Mouse (Mus musculus) neural tube, embryonic 14.5 days (tissue): Measurements from ENCODE around the gene 4930524J08Rik. TPM values are rescaled to one million over a fixed set of nuclear protein-coding genes. Genes with fewer than 3 reads are reported as not detected.

Experiments
- ATAC-seq: fragments of 200-750 bp; cut with Nextera tagmentation; 2 replicates; pipeline ENCODE4 v1.8.0; 2017; ENCODE audit warnings: low read depth, mild to moderate bottlenecking, moderate TSS enrichment, moderate library complexity
- H3K27ac ChIP-seq: fragments of 300-500 bp; sonication (generic); 2 replicates; pipeline ENCODE4 v1.5.1; 2014; ENCODE audit warnings: low read depth, mild to moderate bottlenecking, control low read depth, low read length, moderate library complexity, mixed read lengths
- H3K27me3 ChIP-seq: fragments of 300-500 bp; sonication (generic); 2 replicates; pipeline ENCODE4 v1.6.1; 2014; ENCODE audit warnings: low read length; ENCODE audit not compliant: control insufficient read depth, insufficient read depth
- H3K36me3 ChIP-seq: fragments of 300-500 bp; sonication (generic); 2 replicates; pipeline ENCODE4 v1.6.1; 2014; ENCODE audit warnings: low read length, mixed read lengths; ENCODE audit not compliant: control insufficient read depth, insufficient read depth
- H3K4me1 ChIP-seq: fragments of 300-500 bp; sonication (generic); 2 replicates; pipeline ENCODE4 v1.6.1; 2014; ENCODE audit warnings: low read length; ENCODE audit not compliant: control insufficient read depth, insufficient read depth
- H3K4me2 ChIP-seq: fragments of 300-500 bp; sonication (generic); 2 replicates; pipeline ENCODE4 v1.6.1; 2014; ENCODE audit warnings: mild to moderate bottlenecking, low read depth, low read length, control low read depth
- H3K4me3 ChIP-seq: fragments of 300-500 bp; sonication (generic); 2 replicates; pipeline ENCODE4 v1.5.1; 2014; ENCODE audit warnings: low read depth, low read length, control low read depth, mixed read lengths
- H3K9ac ChIP-seq: fragments of 300-500 bp; sonication (generic); replicated peaks from 2 replicates; pipeline ENCODE4 v1.6.1; 2014; ENCODE audit warnings: low read depth, mild to moderate bottlenecking, control low read depth, low read length, mixed read lengths
- H3K9me3 ChIP-seq: fragments of 300-500 bp; sonication (generic); 2 replicates; pipeline ENCODE4 v1.6.1; 2016; ENCODE audit warnings: low read length; ENCODE audit not compliant: control insufficient read depth
- WGBS: fragments of 180-500 bp; shearing (Covaris S2); extraction: QIAGEN DNeasy Blood & Tissue Kit; methylation state at CpG from one replicate; pipeline ENCODE4 v1.1.7; 2014; 5-methylcytosine and 5-hydroxymethylcytosine counted together
- polyA plus RNA-seq: library from polyadenylated mRNA; unstranded; fragments of >200 nt; fragmentation: Nextera tagmentation; extraction: Ambion mirVana; gene quantifications from 2 replicates; pipeline ENCODE4 v1.2.1, GENCODE M21; 2014

Gene 4930524J08Rik
- polyA plus RNA-seq, 1 experiment from 2014 or later: 5.3 TPM

- no peaks in the 10 kb centered on the region for H3K9me3 ChIP-seq
- no peak overlapping the region for H3K9ac ChIP-seq
- WGBS: 83% methylated on average over 3 of the region's 3 CpGs
- H3K27ac ChIP-seq: no peak overlapping the region
- no peaks in the 10 kb centered on the region for H3K36me3 ChIP-seq
- H3K4me1 ChIP-seq: no peaks in the 10 kb centered on the region
- no peaks in the 10 kb centered on the region for H3K27me3 ChIP-seq
- H3K4me2 ChIP-seq: no peak overlapping the region
- H3K4me3 ChIP-seq: no peak overlapping the region
- no peak for ATAC-seq
Observed at GRCm38 (mm10) chr5:99994166-99994565, 15.3 kb downstream of the 4930524J08Rik start.

- WGBS: 92% methylated on average over 3 of the region's 3 CpGs
- Histone ChIP-seq H3K9me3 (no peaks in the 10 kb centered on the region), H3K9ac (no peak overlapping the region), H3K27me3 (no peaks in the 10 kb centered on the region), H3K4me1 (no peaks in the 10 kb centered on the region), H3K4me2 (no peak overlapping the region), H3K36me3 (no peaks in the 10 kb centered on the region), H3K27ac (no peak overlapping the region), H3K4me3 (no peak overlapping the region)
- no peak for ATAC-seq
Observed at GRCm38 (mm10) chr5:99994680-99995079, 15.8 kb downstream of the 4930524J08Rik start.

GRCm38 (mm10) chr5:100000048-100000447 is 21.2 kb downstream of the 4930524J08Rik start:
- Histone ChIP-seq H3K9me3 (no peaks in the 10 kb centered on the region), H3K4me3 (no peak overlapping the region), H3K27me3 (no peaks in the 10 kb centered on the region), H3K4me2 (no peak overlapping the region), H3K36me3 (no peaks in the 10 kb centered on the region), H3K27ac (no peak overlapping the region), H3K9ac (no peak overlapping the region), H3K4me1 (no peaks in the 10 kb centered on the region)
- no peak for ATAC-seq
- 80% methylated on average over 7 of the region's 7 CpGs for WGBS

GRCm38 (mm10) chr5:100000500-100000899 is 21.6 kb downstream of the 4930524J08Rik start:
- Histone ChIP-seq H3K36me3 (no peaks in the 10 kb centered on the region), H3K9ac (no peak overlapping the region), H3K27ac (no peak overlapping the region), H3K27me3 (no peaks in the 10 kb centered on the region), H3K9me3 (no peaks in the 10 kb centered on the region), H3K4me3 (no peak overlapping the region), H3K4me2 (no peak overlapping the region), H3K4me1 (no peaks in the 10 kb centered on the region)
- WGBS: 52% methylated on average over 7 of the region's 8 CpGs
- no peak for ATAC-seq

- H3K9ac ChIP-seq: no peak overlapping the region
- H3K27me3 ChIP-seq: no peaks in the 10 kb centered on the region
- no peaks in the 10 kb centered on the region for H3K4me1 ChIP-seq
- no peaks in the 10 kb centered on the region for H3K36me3 ChIP-seq
- H3K27ac ChIP-seq: no peak overlapping the region
- ATAC-seq: no peak
- 85% methylated on average over 4 of the region's 4 CpGs for WGBS
- no peak overlapping the region for H3K4me3 ChIP-seq
- H3K9me3 ChIP-seq: no peaks in the 10 kb centered on the region
- H3K4me2 ChIP-seq: no peak overlapping the region
Observed at GRCm38 (mm10) chr5:100003895-100004294, 25.0 kb downstream of the 4930524J08Rik start.

- no peaks in the 10 kb centered on the region for H3K9me3 ChIP-seq
- no peaks in the 10 kb centered on the region for H3K36me3 ChIP-seq
- no peak overlapping the region for H3K27ac ChIP-seq
- H3K4me2 ChIP-seq: no peak overlapping the region
- ATAC-seq: no peak
- no peaks in the 10 kb centered on the region for H3K4me1 ChIP-seq
- 59% methylated on average over 3 of the region's 3 CpGs for WGBS
- no peaks in the 10 kb centered on the region for H3K27me3 ChIP-seq
- H3K4me3 ChIP-seq: no peak overlapping the region
- H3K9ac ChIP-seq: no peak overlapping the region
Observed at GRCm38 (mm10) chr5:100005431-100005830, 26.6 kb downstream of the 4930524J08Rik start.

GRCm38 (mm10) chr5:100005896-100006295 is 27.0 kb downstream of the 4930524J08Rik start:
- Histone ChIP-seq H3K36me3 (no peaks in the 10 kb centered on the region), H3K9me3 (no peaks in the 10 kb centered on the region), H3K4me2 (no peak overlapping the region), H3K9ac (no peak overlapping the region), H3K27me3 (no peaks in the 10 kb centered on the region), H3K4me1 (no peaks in the 10 kb centered on the region), H3K27ac (no peak overlapping the region), H3K4me3 (no peak overlapping the region)
- WGBS: 86% methylated on average over 6 of the region's 6 CpGs
- no peak for ATAC-seq

- WGBS: 87% methylated on average over 4 of the region's 4 CpGs
- ATAC-seq: no peak
- Histone ChIP-seq H3K4me1 (no peaks in the 10 kb centered on the region), H3K4me2 (no peak overlapping the region), H3K36me3 (no peaks in the 10 kb centered on the region), H3K9ac (no peak overlapping the region), H3K9me3 (no peaks in the 10 kb centered on the region), H3K27me3 (no peaks in the 10 kb centered on the region), H3K27ac (no peak overlapping the region), H3K4me3 (no peak overlapping the region)
Observed at GRCm38 (mm10) chr5:100006324-100007039, 27.6 kb downstream of the 4930524J08Rik start.

- 75% methylated on average over 4 of the region's 4 CpGs for WGBS
- H3K27me3 ChIP-seq: no peaks in the 10 kb centered on the region
Observed at GRCm38 (mm10) chr5:100007040-100007375, 28.1 kb downstream of the 4930524J08Rik start.

More at GRCm38 (mm10) chr5:100007040-100007375, 28.1 kb downstream of the 4930524J08Rik start:
- Histone ChIP-seq H3K4me3 (no peak overlapping the region), H3K36me3 (no peaks in the 10 kb centered on the region), H3K27ac (no peak overlapping the region), H3K4me2 (no peak overlapping the region), H3K9me3 (no peaks in the 10 kb centered on the region), H3K9ac (no peak overlapping the region), H3K4me1 (no peaks in the 10 kb centered on the region)
- no peak for ATAC-seq
